Mouse (Mus musculus): ENCODE data around the gene Usp35.

The Usp35 gene

GRCm38 (mm10) chr7:97313364-97313995 lies 18.3 kb downstream of the Usp35 start:
- DNase-seq (ENCODE audit: low spot score): no peak

- DNase-seq (ENCODE audit: low spot score): no peak
These were observed 19.0 kb downstream of the Usp35 start for GRCm38 (mm10) chr7:97312856-97313255.

GRCm38 (mm10) chr7:97312196-97312595 lies 19.6 kb downstream of the Usp35 start:
- no peak for DNase-seq (ENCODE audit: low spot score)

- no peak for DNase-seq (ENCODE audit: low spot score)
These were observed 20.2 kb downstream of the Usp35 start for GRCm38 (mm10) chr7:97311620-97312019.

- DNase-seq (ENCODE audit: low spot score): no peak
These were observed 21.5 kb downstream of the Usp35 start for GRCm38 (mm10) chr7:97310341-97310635.

GRCm38 (mm10) chr7:97309461-97310340 lies 22.1 kb downstream of the Usp35 start:
- DNase-seq (ENCODE audit: low spot score): no peak

- DNase-seq (ENCODE audit: low spot score): no peak
These were observed 24.3 kb downstream of the Usp35 start for GRCm38 (mm10) chr7:97307546-97307945.

- no peak for DNase-seq (ENCODE audit: low spot score)
These were observed 25.0 kb downstream of the Usp35 start for GRCm38 (mm10) chr7:97306813-97307212.

GRCm38 (mm10) chr7:97305206-97305605 lies 26.6 kb downstream of the Usp35 start:
- no peak for DNase-seq (ENCODE audit: low spot score)

GRCm38 (mm10) chr7:97304471-97304870 lies 27.3 kb downstream of the Usp35 start:
- DNase-seq (ENCODE audit: low spot score): no peak

GRCm38 (mm10) chr7:97303614-97304013 lies 28.2 kb downstream of the Usp35 start:
- no peak for DNase-seq (ENCODE audit: low spot score)

- DNase-seq (ENCODE audit: low spot score): no peak
These were observed 28.9 kb downstream of the Usp35 start for GRCm38 (mm10) chr7:97302876-97303275.

GRCm38 (mm10) chr7:97302261-97302660 lies 29.6 kb downstream of the Usp35 start:
- no peak for DNase-seq (ENCODE audit: low spot score)

- no peak for DNase-seq (ENCODE audit: low spot score)
These were observed 30.5 kb downstream of the Usp35 start for GRCm38 (mm10) chr7:97301321-97301720.

- DNase-seq (ENCODE audit: low spot score): no peak
These were observed 30.9 kb downstream of the Usp35 start for GRCm38 (mm10) chr7:97300914-97301313.

- no peak for DNase-seq (ENCODE audit: low spot score)
These were observed 32.9 kb downstream of the Usp35 start for GRCm38 (mm10) chr7:97298943-97299342.

- no peak for DNase-seq (ENCODE audit: low spot score)
These were observed 33.5 kb downstream of the Usp35 start for GRCm38 (mm10) chr7:97298279-97298678.

- DNase-seq (ENCODE audit: low spot score): peak; percentile 74
These were observed 34.4 kb downstream of the Usp35 start for GRCm38 (mm10) chr7:97297466-97297865.

GRCm38 (mm10) chr7:97296986-97297385 lies 34.8 kb downstream of the Usp35 start:
- DNase-seq (ENCODE audit: low spot score): no peak

- DNase-seq (ENCODE audit: low spot score): no peak
These were observed 60.8 kb downstream of the Usp35 start for GRCm38 (mm10) chr7:97271068-97271467.

GRCm38 (mm10) chr7:97270367-97270766 lies 61.5 kb downstream of the Usp35 start:
- no peak for DNase-seq (ENCODE audit: low spot score)

- no peak for DNase-seq (ENCODE audit: low spot score)
These were observed 69.3 kb downstream of the Usp35 start for GRCm38 (mm10) chr7:97262541-97262940.
